Mouse (Mus musculus) cerebellum, adult 2 months (tissue): ENCODE data around the gene H2al1c. TPM values are rescaled to one million over a fixed set of nuclear protein-coding genes. Genes with fewer than 3 reads are reported as not detected.
"Not testable (repeated sequence)": the region's sequence is repeated elsewhere in the genome, so short reads cannot be mapped to it uniquely, and the experiment has no call there.

Experiments used
- DNase-seq, 2 experiments: peaks; one replicate each; pipeline ENCODE4 v3.0.0; 2021
- H3K27ac ChIP-seq: fragments of 200-500 bp; 2 replicates; pipeline ENCODE4 v1.5.1; 2012; ENCODE audit warnings: low read length, control low read depth, inconsistent platforms; ENCODE audit not compliant: insufficient read depth
- H3K27me3 ChIP-seq: fragments of 200-500 bp; 2 replicates; pipeline ENCODE4 v1.6.1; 2012; ENCODE audit warnings: inconsistent platforms, mild to moderate bottlenecking, low read length, moderate library complexity; ENCODE audit not compliant: control insufficient read depth, insufficient read depth
- H3K4me1 ChIP-seq: fragments of 200-500 bp; 2 replicates; pipeline ENCODE4 v1.6.1; 2011; ENCODE audit warnings: low read length; ENCODE audit not compliant: control insufficient read depth, insufficient read depth
- H3K4me3 ChIP-seq: fragments of 200-500 bp; replicated peaks from 2 replicates; pipeline ENCODE3; 2011; ENCODE audit warnings: mild to moderate bottlenecking, low read depth, low read length, control low read depth; ENCODE audit not compliant: insufficient read depth
- CTCF ChIP-seq: fragments of 200-500 bp; IDR thresholded peaks from 2 replicates; pipeline ENCODE4 v1.5.1; 2011; ENCODE audit warnings: low read depth, mild to moderate bottlenecking, control low read depth, low read length, moderate library complexity, borderline replicate concordance; ENCODE audit not compliant: insufficient read depth
- POLR2A ChIP-seq: fragments of 200-500 bp; IDR thresholded peaks from 2 replicates; pipeline ENCODE4 v1.6.1; 2011; ENCODE audit warnings: low read length, control low read depth, borderline replicate concordance; ENCODE audit not compliant: insufficient read depth
- WGBS: fragments of 180-500 bp; shearing (Covaris S2); methylation state at CpG from one replicate; pipeline ENCODE4 v1.1.7; 2018; 5-methylcytosine and 5-hydroxymethylcytosine counted together
- polyA plus RNA-seq: library from polyadenylated mRNA; depleted of rRNA; stranded (reverse); fragments of >200 nt; gene quantifications from 2 replicates; pipeline ENCODE4 v1.2.3, GENCODE M21; 2012; rRNA removed

The H2al1c gene
- polyA plus RNA-seq, 1 experiment: not detected

GRCm38 (mm10) chrX:11311634-11312033 lies 6.2 kb downstream of the H2al1c start, which contains the start of gene H2al1e:
Gene H2al1e, plus strand, starts transcription at chrX:11311934.
- not testable (repeated sequence) for DNase-seq
- WGBS: no CpG with 5 or more reads among the region's 3 CpGs

GRCm38 (mm10) chrX:11314858-11315257 lies 9.4 kb downstream of the H2al1c start, which contains the start of gene H2al1f:
Gene H2al1f, plus strand, starts transcription at chrX:11315158.
- not testable (repeated sequence) for H3K4me1 ChIP-seq, DNase-seq, H3K27me3 ChIP-seq, H3K27ac ChIP-seq, H3K4me3 ChIP-seq
- no CpG with 5 or more reads among the region's 6 CpGs for WGBS

More at GRCm38 (mm10) chrX:11311634-11312033, 6.2 kb downstream of the H2al1c start, which contains the start of gene H2al1e:
- H3K4me1 ChIP-seq, H3K27me3 ChIP-seq, H3K4me3 ChIP-seq, H3K27ac ChIP-seq: not testable (repeated sequence)

DNA sequence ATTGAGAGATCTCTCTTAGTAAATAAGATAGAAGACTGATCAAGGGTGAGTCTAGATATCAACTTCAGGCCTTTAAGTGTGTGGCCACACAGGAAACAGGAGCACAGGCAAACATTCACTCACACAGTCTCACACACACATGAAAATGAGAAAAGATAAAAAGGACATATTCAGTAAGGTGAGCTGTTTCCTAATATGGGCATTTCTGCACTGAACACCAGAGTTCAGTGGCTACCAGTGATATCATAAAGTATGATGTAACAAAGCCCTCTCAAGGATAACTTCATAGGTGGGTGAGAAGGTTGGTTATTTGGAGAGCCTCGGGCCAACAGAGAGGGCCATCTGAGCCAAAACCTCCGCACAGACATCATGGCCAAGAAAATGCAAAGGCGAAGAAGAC lies 12.5 kb downstream of the H2al1c start, which contains the start of gene H2al1g:
Gene H2al1g, plus strand, starts transcription at position 301 of the 400 bp plus-strand sequence.
- not testable (repeated sequence) for DNase-seq, H3K4me1 ChIP-seq, H3K27me3 ChIP-seq, H3K4me3 ChIP-seq, H3K27ac ChIP-seq
- WGBS: no CpG with 5 or more reads among the region's 3 CpGs

DNA sequence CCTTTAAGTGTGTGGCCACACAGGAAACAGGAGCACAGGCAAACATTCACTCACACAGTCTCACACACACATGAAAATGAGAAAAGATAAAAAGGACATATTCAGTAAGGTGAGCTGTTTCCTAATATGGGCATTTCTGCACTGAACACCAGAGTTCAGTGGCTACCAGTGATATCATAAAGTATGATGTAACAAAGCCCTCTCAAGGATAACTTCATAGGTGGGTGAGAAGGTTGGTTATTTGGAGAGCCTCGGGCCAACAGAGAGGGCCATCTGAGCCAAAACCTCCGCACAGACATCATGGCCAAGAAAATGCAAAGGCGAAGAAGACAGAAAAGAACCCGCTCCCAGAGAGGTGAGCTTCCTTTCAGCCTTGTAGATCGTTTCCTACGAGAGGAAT lies 15.7 kb downstream of the H2al1c start, which contains the start of gene H2al1h:
Gene H2al1h, plus strand, starts transcription at position 301 of the 400 bp plus-strand sequence.
- not testable (repeated sequence) for H3K27ac ChIP-seq, H3K4me3 ChIP-seq, H3K27me3 ChIP-seq, H3K4me1 ChIP-seq, DNase-seq
- no CpG with 5 or more reads among the region's 6 CpGs for WGBS

DNA sequence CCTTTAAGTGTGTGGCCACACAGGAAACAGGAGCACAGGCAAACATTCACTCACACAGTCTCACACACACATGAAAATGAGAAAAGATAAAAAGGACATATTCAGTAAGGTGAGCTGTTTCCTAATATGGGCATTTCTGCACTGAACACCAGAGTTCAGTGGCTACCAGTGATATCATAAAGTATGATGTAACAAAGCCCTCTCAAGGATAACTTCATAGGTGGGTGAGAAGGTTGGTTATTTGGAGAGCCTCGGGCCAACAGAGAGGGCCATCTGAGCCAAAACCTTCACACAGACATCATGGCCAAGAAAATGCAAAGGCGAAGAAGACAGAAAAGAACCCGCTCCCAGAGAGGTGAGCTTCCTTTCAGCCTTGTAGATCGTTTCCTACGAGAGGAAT lies 18.9 kb downstream of the H2al1c start, which contains the start of gene H2al1i:
Gene H2al1i, plus strand, starts transcription at position 301 of the 400 bp plus-strand sequence.
- not testable (repeated sequence) for H3K4me3 ChIP-seq, DNase-seq, H3K27ac ChIP-seq, H3K27me3 ChIP-seq, H3K4me1 ChIP-seq
- no CpG with 5 or more reads among the region's 5 CpGs for WGBS

DNA sequence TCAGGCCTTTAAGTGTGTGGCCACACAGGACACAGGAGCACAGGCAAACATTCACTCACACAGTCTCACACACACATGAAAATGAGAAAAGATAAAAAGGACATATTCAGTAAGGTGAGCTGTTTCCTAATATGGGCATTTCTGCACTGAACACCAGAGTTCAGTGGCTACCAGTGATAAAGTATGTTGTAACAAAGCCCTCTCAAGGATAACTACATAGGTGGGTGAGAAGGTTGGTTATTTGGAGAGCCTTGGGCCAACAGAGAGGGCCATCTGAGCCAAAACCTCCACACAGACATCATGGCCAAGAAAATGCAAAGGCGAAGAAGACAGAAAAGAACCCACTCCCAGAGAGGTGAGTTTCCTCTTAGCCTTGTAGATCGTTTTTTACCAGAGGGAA lies 22.1 kb downstream of the H2al1c start, which contains the start of gene H2al1j:
Gene H2al1j, plus strand, starts transcription at position 301 of the 400 bp plus-strand sequence.
- DNase-seq, H3K27me3 ChIP-seq, H3K4me3 ChIP-seq, H3K27ac ChIP-seq, H3K4me1 ChIP-seq: not testable (repeated sequence)
- 80% methylated on average over 2 of the region's 2 CpGs for WGBS

GRCm38 (mm10) chrX:11345762-11346161 lies 40.3 kb downstream of the H2al1c start:
- no peak for TF ChIP-seq CTCF
- TF ChIP-seq POLR2A: no peak
- Histone ChIP-seq H3K27me3 (no peaks in the 10 kb centered on the region), H3K27ac (no peak overlapping the region), H3K4me3 (no peak overlapping the region), H3K4me1 (no peaks in the 10 kb centered on the region)
- WGBS: 42% methylated on average over 9 of the region's 9 CpGs
- DNase-seq: peak; percentile 19 to 25

GRCm38 (mm10) chrX:11346756-11347155 lies 41.3 kb downstream of the H2al1c start:
- WGBS: 33% methylated on average over 3 of the region's 3 CpGs
- Histone ChIP-seq H3K4me1 (no peaks in the 10 kb centered on the region), H3K27me3 (no peaks in the 10 kb centered on the region), H3K27ac (no peak overlapping the region), H3K4me3 (no peak overlapping the region)
- no peak for TF ChIP-seq CTCF
- no peak for TF ChIP-seq POLR2A
- DNase-seq: peak; percentile 31 to 46

Other genes starting within 250 kb of the H2al1c start
- gene H2al1a, start 6.4 kb upstream of the H2al1c start, polyA plus RNA-seq: not detected in 2 replicates
- gene H2al1b, start 3.2 kb upstream of the H2al1c start, polyA plus RNA-seq: not detected in 2 replicates
- not detected in 2 replicates for gene H2al1d, start 3.2 kb downstream of the H2al1c start, polyA plus RNA-seq
- not detected in 2 replicates for gene H2al1e, start 6.3 kb downstream of the H2al1c start, polyA plus RNA-seq
- not detected in 2 replicates for gene H2al1f, start 9.5 kb downstream of the H2al1c start, polyA plus RNA-seq
- not detected in 2 replicates for gene H2al1g, start 12.6 kb downstream of the H2al1c start, polyA plus RNA-seq
- gene H2al1h, start 15.8 kb downstream of the H2al1c start, polyA plus RNA-seq: not detected in 2 replicates
- not detected in 2 replicates for gene H2al1i, start 19.0 kb downstream of the H2al1c start, polyA plus RNA-seq
- not detected in 2 replicates for gene H2al1j, start 22.2 kb downstream of the H2al1c start, polyA plus RNA-seq